10 mouse cellular contexts compared by ENCODE assay signal in genomic region chr15:64622591-64622990, GRCm38 (mm10).
DNase-seq lines count a peak whose midpoint lies in the region; ATAC-seq and TF ChIP-seq lines count a peak whose summit lies in the region.
"Had no signal": no experiment of that assay in that cellular context is flagged by ENCODE, and none has a peak within 500 bp of the region (broad histone marks: within the 10 kb centered on the region; RNA-seq: fewer than 3 reads in every experiment).

No protein-coding gene starts in this region.

- H3K79me2 ChIP-seq in myocyte (ENCODE audit: control insufficient read depth, insufficient read depth): no peaks in the 10 kb centered on the region

- intact Hi-C loops in gastrocnemius, adult 2 months (cut with DNase I): no loop called here

- no peak for ATAC-seq in hindbrain, postnatal 0 days
- ATAC-seq in forebrain, embryonic 16.5 days: no peak

- DNase-seq in adrenal gland, adult 2 months: peak; percentile 44
- DNase-seq in adrenal gland, adult 18-20 months (ENCODE audit: low spot score in 2 of 2): no peak
- DNase-seq in lung, postnatal 25 days (ENCODE audit: low spot score): peak; percentile 3
- DNase-seq in lung, postnatal 4 days: no peak
- peak; percentile 68 for DNase-seq in gastrocnemius, adult 2 months
- DNase-seq in hindbrain, postnatal 0 days (ENCODE audit: low spot score): no peak
- DNase-seq: cerebellum, adult 8-10 months had no signal

- H3K27me3 ChIP-seq in myocyte (ENCODE audit: control insufficient read depth, insufficient read depth, insufficient read length): no peaks in the 10 kb centered on the region
- no peaks in the 10 kb centered on the region for H3K27me3 ChIP-seq in hindbrain, postnatal 0 days (ENCODE audit: insufficient read depth, low read length)
- no peaks in the 10 kb centered on the region for H3K27me3 ChIP-seq in forebrain, embryonic 16.5 days (replicated peaks; ENCODE audit: control insufficient read depth, insufficient read depth, low read length)

- no peak overlapping the region for H3K4me3 ChIP-seq in gastrocnemius, adult 2 months
- no peak overlapping the region for H3K4me3 ChIP-seq in myocyte
- H3K4me3 ChIP-seq in hindbrain, postnatal 0 days (ENCODE audit: low read length): no peak overlapping the region
- no peak overlapping the region for H3K4me3 ChIP-seq in forebrain, embryonic 16.5 days (replicated peaks; ENCODE audit: low read length)
- H3K4me3 ChIP-seq: hindbrain, embryonic 10.5 days had no signal

- H3K9me3 ChIP-seq in hindbrain, postnatal 0 days (ENCODE audit: low read length): no peaks in the 10 kb centered on the region
- no peaks in the 10 kb centered on the region for H3K9me3 ChIP-seq in forebrain, embryonic 16.5 days (ENCODE audit: control insufficient read depth, low read length)
- H3K9me3 ChIP-seq: hindbrain, embryonic 10.5 days had no signal

- TF ChIP-seq CTCF in gastrocnemius, adult 2 months (IDR thresholded peaks at IDR 0.05): no peak
- TF ChIP-seq CTCF in hindbrain, postnatal 0 days (IDR thresholded peaks at IDR 0.05; ENCODE audit: low read depth): no peak

- no peak overlapping the region for H3K9ac ChIP-seq in hindbrain, postnatal 0 days (replicated peaks; ENCODE audit: low read length)
- no peak overlapping the region for H3K9ac ChIP-seq in forebrain, embryonic 16.5 days (replicated peaks; ENCODE audit: low read depth, low read length)

- peak overlapping the region; percentile 69 for H3K4me2 ChIP-seq in myocyte (ENCODE audit: low read depth)
- H3K4me2 ChIP-seq in hindbrain, postnatal 0 days (ENCODE audit: low read depth, low read length): no peak overlapping the region
- H3K4me2 ChIP-seq in forebrain, embryonic 16.5 days (ENCODE audit: low read length): no peak overlapping the region

- no peak for TF ChIP-seq POLR2A in myocyte (IDR thresholded peaks at IDR 0.05; ENCODE audit: insufficient read length, low read depth)

- 78% methylated on average over 4 of the region's 4 CpGs for WGBS in hindbrain, postnatal 0 days
- 84% methylated on average over 4 of the region's 4 CpGs for WGBS in forebrain, embryonic 16.5 days

- H3K36me3 ChIP-seq in myocyte (ENCODE audit: control insufficient read depth, insufficient read depth): no peaks in the 10 kb centered on the region
- no peaks in the 10 kb centered on the region for H3K36me3 ChIP-seq in hindbrain, postnatal 0 days (ENCODE audit: insufficient read depth, low read length)
- no peaks in the 10 kb centered on the region for H3K36me3 ChIP-seq in forebrain, embryonic 16.5 days (ENCODE audit: control insufficient read depth, insufficient read depth)
- H3K36me3 ChIP-seq: hindbrain, embryonic 10.5 days had no signal

- H3ac ChIP-seq in myocyte (ENCODE audit: control insufficient read depth, insufficient read length): no peak overlapping the region

- H3K4me1 ChIP-seq in hindbrain, postnatal 0 days (ENCODE audit: insufficient read depth, low read length): 0 out of 2 replicates have a peak, but pooled peaks cover 3% of the 10 kb centered on the region
- H3K4me1 ChIP-seq in forebrain, embryonic 16.5 days (replicated peaks; ENCODE audit: control insufficient read depth, insufficient read depth, low read length): no peaks in the 10 kb centered on the region
- H3K4me1 ChIP-seq: hindbrain, embryonic 10.5 days had no signal

- H3K27ac ChIP-seq in gastrocnemius, adult 2 months: peak overlapping the region; percentile 67
- no peak overlapping the region for H3K27ac ChIP-seq in hindbrain, postnatal 0 days
- H3K27ac ChIP-seq in forebrain, embryonic 16.5 days (ENCODE audit: low read length): no peak overlapping the region
- H3K27ac ChIP-seq: hindbrain, embryonic 10.5 days had no signal

TF ChIP-seq in myocyte, 11 proteins besides CTCF, POLR2A, EP300 and RAD21:
- peak; percentile 33 for TF ChIP-seq TCF12 (IDR thresholded peaks at IDR 0.05; ENCODE audit: insufficient read depth, poor library complexity, severe bottlenecking)
- peak in 1 of 3 experiments; percentile 34 for TF ChIP-seq MYOD1 (IDR thresholded peaks at IDR 0.05; ENCODE audit: control insufficient read depth in 1 of 3, insufficient read length in 2 of 3, low read depth in 2 of 3)
- TF ChIP-seq REST (IDR thresholded peaks at IDR 0.05; ENCODE audit: insufficient read depth, insufficient read length): no peak
- TF ChIP-seq TCF3 (IDR thresholded peaks at IDR 0.05; ENCODE audit: insufficient read length, low read depth): no peak
- TF ChIP-seq USF1 (IDR thresholded peaks at IDR 0.05; ENCODE audit: low read depth): peak; percentile 89

Comparison
In these comparisons a context has a peak if more than half of its experiments do, and no peak if none do; other contexts are left out.
1. DNase-seq: peak in adrenal gland, adult 2 months (single experiment), lung, postnatal 25 days (single experiment) and gastrocnemius, adult 2 months (single experiment); none in adrenal gland, adult 18-20 months (0 of 2), lung, postnatal 4 days (0 of 2) and hindbrain, postnatal 0 days (single experiment).